Mouse (Mus musculus) limb, embryonic 14.5 days (tissue): ENCODE measurements at regions not wholly inside any gene's neighbourhood (a gene's known extent, or its start where the extent isn't known, plus 50 kb on each side); places are given as distances from the start of the nearest gene placed in this dataset.
"Not testable (repeated sequence)": the region's sequence is repeated elsewhere in the genome, so short reads cannot be mapped to it uniquely, and the experiment has no call there.

Experiments
- ATAC-seq: fragments of 200-750 bp; cut with Nextera tagmentation; 2 replicates; pipeline ENCODE4 v1.8.0; 2017; ENCODE audit warnings: low read depth, moderate number of reproducible peaks, moderate TSS enrichment; ENCODE audit not compliant: low FRiP score
- DNase-seq: peaks from one replicate; pipeline ENCODE4 v3.0.0-alpha.2; 2015; ENCODE audit warnings: low spot score
- H3K27ac ChIP-seq: fragments of 300-500 bp; sonication (generic); replicated peaks from 2 replicates; pipeline ENCODE4 v1.5.1; 2014; ENCODE audit warnings: low read depth, mild to moderate bottlenecking, low read length, moderate library complexity, mixed read lengths
- H3K27me3 ChIP-seq: fragments of 300-500 bp; sonication (generic); 2 replicates; pipeline ENCODE4 v1.6.1; 2014; ENCODE audit warnings: low read length, mixed read lengths; ENCODE audit not compliant: control insufficient read depth, insufficient read depth
- H3K36me3 ChIP-seq: fragments of 300-500 bp; sonication (generic); 2 replicates; pipeline ENCODE4 v1.6.1; 2014; ENCODE audit warnings: mild to moderate bottlenecking, low read length, moderate library complexity, mixed read lengths; ENCODE audit not compliant: control insufficient read depth, insufficient read depth
- H3K4me1 ChIP-seq: fragments of 300-500 bp; sonication (generic); 2 replicates; pipeline ENCODE4 v1.6.1; 2014; ENCODE audit warnings: antibody characterized with exemption, low read length, mixed read lengths; ENCODE audit not compliant: control insufficient read depth, insufficient read depth
- H3K4me2 ChIP-seq: fragments of 300-500 bp; sonication (generic); replicated peaks from 2 replicates; pipeline ENCODE4 v1.6.1; 2014; ENCODE audit warnings: low read depth, mild to moderate bottlenecking, low read length, moderate library complexity; ENCODE audit not compliant: severe bottlenecking
- H3K4me3 ChIP-seq: fragments of 300-500 bp; sonication (generic); replicated peaks from 2 replicates; pipeline ENCODE4 v1.5.1; 2014; ENCODE audit warnings: low read length
- H3K9ac ChIP-seq: fragments of 300-500 bp; sonication (generic); 2 replicates; pipeline ENCODE4 v1.6.1; 2014; ENCODE audit warnings: mild to moderate bottlenecking, low read depth, low read length, moderate library complexity; ENCODE audit not compliant: severe bottlenecking
- H3K9me3 ChIP-seq: fragments of 300-500 bp; sonication (generic); 2 replicates; pipeline ENCODE4 v1.6.1; 2016; ENCODE audit warnings: low read length; ENCODE audit not compliant: control insufficient read depth
- POLR2A ChIP-seq: fragments of 200-500 bp; IDR thresholded peaks from 2 replicates; pipeline ENCODE4 v1.8.0; 2012; ENCODE audit warnings: inconsistent platforms, mild to moderate bottlenecking, moderate library complexity, borderline replicate concordance; ENCODE audit not compliant: insufficient read depth, insufficient read length; ENCODE audit errors: extremely low read depth
- WGBS: fragments of 180-500 bp; shearing (Covaris S2); extraction: QIAGEN DNeasy Blood & Tissue Kit; methylation state at CpG from one replicate; pipeline ENCODE4 v1.1.7; 2014; 5-methylcytosine and 5-hydroxymethylcytosine counted together

GRCm38 (mm10) chr10:111599297-111600250 lies 93.5 kb downstream of the Phlda1 start:
- Histone ChIP-seq H3K27ac (peak overlapping the region; percentile 63; the same call in 1 of the 2 replicates), H3K4me1 (peaks cover 40% of the 10 kb centered on the region), H3K27me3 (no peaks in the 10 kb centered on the region), H3K9ac (no peak overlapping the region), H3K4me2 (no peak overlapping the region), H3K36me3 (no peaks in the 10 kb centered on the region), H3K9me3 (no peaks in the 10 kb centered on the region), H3K4me3 (no peak overlapping the region)
- TF ChIP-seq POLR2A = no peak
- 50% methylated on average over 10 of the region's 10 CpGs for WGBS
- DNase-seq (peak; percentile 60), ATAC-seq (no peak)

DNA sequence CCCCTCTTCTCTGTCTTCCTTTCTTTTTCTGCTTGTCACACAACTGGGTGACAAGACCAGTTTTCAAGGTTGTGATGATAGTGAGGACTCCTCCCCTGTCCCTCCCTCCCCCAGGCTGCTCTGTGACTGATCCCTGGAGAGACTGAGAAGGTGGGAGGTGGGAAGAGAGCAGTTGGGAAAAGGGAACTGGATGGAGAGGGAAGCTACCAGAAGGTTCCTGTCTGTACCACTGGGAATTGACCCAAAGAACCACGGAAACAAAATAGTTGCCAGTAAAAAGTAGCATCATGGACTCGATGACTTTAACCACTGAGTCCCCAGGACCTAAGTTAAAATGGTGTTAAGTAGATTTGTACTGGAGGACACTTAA lies 94.2 kb downstream of the Phlda1 start:
- peak overlapping the region; percentile 25; the same call in 1 of the 2 replicates for H3K4me2 ChIP-seq
- TF ChIP-seq POLR2A = no peak
- no peaks in the 10 kb centered on the region for H3K36me3 ChIP-seq

DNA sequence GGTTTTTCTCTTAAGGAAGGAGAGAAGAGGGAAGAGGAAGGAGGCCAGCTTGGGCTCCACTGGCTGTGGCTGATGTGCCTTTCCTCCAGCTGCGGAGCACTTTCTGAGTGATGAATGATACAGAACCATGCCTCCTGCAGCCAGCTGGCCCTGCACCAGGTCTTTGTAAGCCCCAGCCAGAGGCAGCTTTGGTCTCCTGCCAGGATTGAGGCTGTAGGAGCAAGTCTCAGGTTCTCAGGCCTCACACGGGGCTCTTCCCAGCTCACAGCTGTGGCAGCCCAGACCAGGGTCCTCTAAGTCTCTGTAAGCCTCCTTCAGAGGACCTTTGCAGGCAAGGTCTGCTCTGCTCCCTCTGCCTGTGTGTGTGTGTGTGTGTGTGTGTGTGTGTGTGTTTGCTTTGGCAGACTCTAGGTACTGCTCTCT lies 94.6 kb downstream of the Phlda1 start:
- peak overlapping the region; percentile 25; the same call in 1 of the 2 replicates for H3K4me2 ChIP-seq
- DNase-seq = peak; percentile 97
- H3K9ac ChIP-seq = no peak overlapping the region
- 3% methylated on average over 2 of the region's 2 CpGs for WGBS
- no peak for TF ChIP-seq POLR2A
- no peaks in the 10 kb centered on the region for H3K9me3 ChIP-seq
- no peaks in the 10 kb centered on the region for H3K27me3 ChIP-seq
- ATAC-seq = peak; percentile 95
- H3K27ac ChIP-seq = peak overlapping the region; percentile 79
- peaks cover 36% of the 10 kb centered on the region for H3K4me1 ChIP-seq
- no peaks in the 10 kb centered on the region for H3K36me3 ChIP-seq
- H3K4me3 ChIP-seq = no peak overlapping the region

More for the DNA sequence above, 94.2 kb downstream of the Phlda1 start:
- WGBS = 17% methylated on average over 2 of the region's 2 CpGs
- peak overlapping the region; percentile 79 for H3K27ac ChIP-seq
- no peaks in the 10 kb centered on the region for H3K9me3 ChIP-seq
- peaks cover 40% of the 10 kb centered on the region for H3K4me1 ChIP-seq
- ATAC-seq (no peak; the same call in 1 of the 2 replicates), DNase-seq (no peak)
- no peak overlapping the region for H3K9ac ChIP-seq
- H3K27me3 ChIP-seq = no peaks in the 10 kb centered on the region
- H3K4me3 ChIP-seq = no peak overlapping the region

GRCm38 (mm10) chr10:111603166-111603565 lies 97.1 kb downstream of the Phlda1 start:
- ATAC-seq (no peak), DNase-seq (no peak)
- no peaks in the 10 kb centered on the region for H3K9me3 ChIP-seq
- H3K4me2 ChIP-seq = no peak overlapping the region
- no peaks in the 10 kb centered on the region for H3K27me3 ChIP-seq
- H3K27ac ChIP-seq = no peak overlapping the region
- peaks cover 25% of the 10 kb centered on the region for H3K4me1 ChIP-seq
- WGBS = 81% methylated on average over 1 of the region's 1 CpGs
- no peak overlapping the region for H3K4me3 ChIP-seq
- TF ChIP-seq POLR2A = no peak
- no peak overlapping the region for H3K9ac ChIP-seq
- no peaks in the 10 kb centered on the region for H3K36me3 ChIP-seq

DNA sequence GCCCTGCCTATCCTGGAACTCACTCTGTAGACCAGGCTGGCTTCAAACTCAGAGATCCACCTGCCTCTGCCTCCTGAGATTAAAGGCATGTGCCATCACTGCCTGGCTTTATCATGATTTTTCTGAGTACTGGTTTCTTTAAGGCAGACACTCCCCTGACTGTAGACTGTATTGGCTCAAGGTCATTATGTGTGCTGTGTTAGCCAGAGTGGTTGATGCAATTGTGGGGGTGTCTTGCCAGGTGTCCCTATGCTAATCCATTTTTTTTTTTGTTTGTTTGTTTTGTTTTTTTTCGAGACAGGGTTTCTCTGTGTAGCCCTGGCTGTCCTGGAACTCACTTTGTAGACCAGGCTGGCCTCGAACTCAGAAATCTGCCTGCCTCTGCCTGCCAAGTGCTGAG lies 101.3 kb downstream of the Phlda1 start:
- not testable (repeated sequence) for H3K4me1 ChIP-seq, H3K27ac ChIP-seq, ATAC-seq, H3K9ac ChIP-seq, DNase-seq, H3K9me3 ChIP-seq, H3K27me3 ChIP-seq, H3K36me3 ChIP-seq, H3K4me3 ChIP-seq, H3K4me2 ChIP-seq
- WGBS = 83% methylated on average over 2 of the region's 2 CpGs
